Mouse (Mus musculus): Measurements from ENCODE around the gene Dnajc6. TPM values are rescaled to one million over a fixed set of nuclear protein-coding genes. Genes with fewer than 3 reads are reported as not detected.

Gene Dnajc6
- polyA plus RNA-seq, 1 experiment from 2014 or later = 77.1 TPM

DNA sequence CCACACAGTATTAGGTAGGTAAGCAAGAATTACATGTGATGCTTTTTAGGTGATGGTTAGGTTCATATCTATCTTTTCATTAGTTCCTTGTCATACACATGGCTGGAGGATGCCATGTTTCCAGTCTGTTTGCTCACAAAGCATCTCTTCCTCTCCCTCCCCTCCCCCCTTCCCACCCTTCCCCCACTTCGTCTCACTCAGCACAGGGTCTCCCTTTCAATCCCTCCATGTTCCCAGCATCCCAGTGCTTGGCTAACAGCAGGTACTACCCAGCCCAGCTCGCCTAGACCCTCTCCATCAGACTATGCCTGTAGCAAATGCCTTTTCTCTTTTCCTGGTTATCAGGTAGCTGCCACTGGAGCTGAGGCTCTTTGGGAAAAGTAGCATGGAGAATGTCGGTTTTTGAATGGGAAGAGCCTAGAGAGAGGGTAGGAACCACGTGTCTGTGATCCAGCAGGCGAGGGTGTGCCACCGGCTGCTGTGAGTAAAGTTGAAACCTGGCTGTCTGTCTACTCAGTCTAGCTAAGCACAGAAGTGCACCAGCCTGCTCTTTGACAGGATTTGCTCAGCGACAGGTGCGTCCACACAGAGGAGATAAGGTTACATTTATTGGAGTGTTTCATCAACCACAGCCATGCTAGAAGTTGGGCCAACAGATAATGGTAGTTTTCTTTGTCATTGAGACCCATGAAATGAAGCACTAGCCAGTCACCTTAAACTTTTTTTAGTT, 89.2 kb downstream of the Dnajc6 start:
- no peak overlapping the region for H3K9ac ChIP-seq (ENCODE audit: low read depth, low read length)
- H3K36me3 ChIP-seq (ENCODE audit: control insufficient read depth, insufficient read depth, low read length) = no peaks in the 10 kb centered on the region
- H3K4me1 ChIP-seq (ENCODE audit: control insufficient read depth, insufficient read depth, low read length) = peaks cover 11% of the 10 kb centered on the region; the same call in 1 of the 2 replicates
- 59% methylated on average over 8 of the region's 8 CpGs for WGBS
- ATAC-seq = no peak; the same call in 1 of the 2 replicates
- H3K9me3 ChIP-seq (replicated peaks; ENCODE audit: control insufficient read depth, low read length, poor library complexity, severe bottlenecking) = no peaks in the 10 kb centered on the region
- H3K27me3 ChIP-seq (ENCODE audit: control insufficient read depth, insufficient read depth, low read depth, low read length) = no peaks in the 10 kb centered on the region
- no peak overlapping the region for H3K4me3 ChIP-seq (ENCODE audit: low read depth, low read length)
- H3K4me2 ChIP-seq (ENCODE audit: low read length) = no peak overlapping the region
- H3K27ac ChIP-seq (ENCODE audit: low read length) = no peak overlapping the region

DNA sequence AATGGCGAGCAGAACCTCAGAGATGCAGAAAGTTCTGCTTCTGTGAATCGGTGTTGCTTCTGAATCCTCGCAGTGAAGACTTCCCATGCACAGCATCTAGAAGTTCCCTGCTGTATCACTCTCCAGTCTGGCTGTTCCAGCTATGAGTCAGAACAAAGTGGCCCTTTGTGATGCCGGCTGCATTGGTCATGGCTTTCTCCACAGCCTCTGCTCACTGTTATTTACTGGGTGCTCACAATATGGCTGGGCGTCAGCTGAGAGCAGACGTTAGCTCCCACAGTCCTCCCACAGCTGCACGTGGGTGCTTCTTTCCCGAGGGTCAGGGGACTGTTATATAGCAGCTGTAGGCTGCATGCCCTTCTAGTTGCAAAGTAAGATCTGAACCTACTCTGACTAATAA, 92.5 kb downstream of the Dnajc6 start:
- no peaks in the 10 kb centered on the region; the same call in 1 of the 2 replicates for H3K9me3 ChIP-seq (replicated peaks; ENCODE audit: control insufficient read depth, low read length, poor library complexity, severe bottlenecking)
- WGBS = 64% methylated on average over 8 of the region's 8 CpGs
- H3K9ac ChIP-seq (ENCODE audit: low read depth, low read length) = no peak overlapping the region
- H3K4me2 ChIP-seq (ENCODE audit: low read length) = no peak overlapping the region
- H3K4me1 ChIP-seq (ENCODE audit: control insufficient read depth, insufficient read depth, low read length) = peaks cover 11% of the 10 kb centered on the region; the same call in 1 of the 2 replicates
- H3K36me3 ChIP-seq (ENCODE audit: control insufficient read depth, insufficient read depth, low read length) = no peaks in the 10 kb centered on the region
- no peak overlapping the region for H3K27ac ChIP-seq (ENCODE audit: low read length)
- H3K27me3 ChIP-seq (ENCODE audit: control insufficient read depth, insufficient read depth, low read depth, low read length) = no peaks in the 10 kb centered on the region
- no peak for ATAC-seq
- no peak overlapping the region for H3K4me3 ChIP-seq (ENCODE audit: low read depth, low read length)

DNA sequence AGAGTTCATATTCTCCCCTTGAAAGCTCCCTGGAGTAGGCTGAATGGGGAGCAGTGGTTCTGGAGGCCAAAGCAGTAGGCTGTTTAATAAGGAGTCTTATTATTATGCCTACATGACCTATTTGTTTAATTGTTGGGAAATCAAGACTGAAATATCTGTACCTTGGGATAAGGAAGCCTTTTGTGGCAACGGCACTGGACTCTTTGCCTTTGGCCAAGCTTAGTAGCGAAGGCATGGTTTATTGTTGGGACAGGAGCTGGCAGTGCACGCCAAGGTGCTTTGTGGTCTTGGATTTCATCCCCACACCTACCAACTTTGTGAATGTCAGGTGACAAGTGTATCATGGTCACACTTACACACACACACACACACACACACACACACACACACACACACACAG, 93.3 kb downstream of the Dnajc6 start:
- Histone ChIP-seq H3K9ac (ENCODE audit: low read depth, low read length) (no peak overlapping the region), H3K27ac (ENCODE audit: low read length) (no peak overlapping the region), H3K27me3 (ENCODE audit: control insufficient read depth, insufficient read depth, low read depth, low read length) (no peaks in the 10 kb centered on the region), H3K4me2 (ENCODE audit: low read length) (no peak overlapping the region), H3K4me1 (ENCODE audit: control insufficient read depth, insufficient read depth, low read length) (peaks cover 7% of the 10 kb centered on the region; the same call in 1 of the 2 replicates), H3K36me3 (ENCODE audit: control insufficient read depth, insufficient read depth, low read length) (no peaks in the 10 kb centered on the region), H3K9me3 (replicated peaks; ENCODE audit: control insufficient read depth, low read length, poor library complexity, severe bottlenecking) (no peaks in the 10 kb centered on the region; the same call in 1 of the 2 replicates), H3K4me3 (ENCODE audit: low read depth, low read length) (no peak overlapping the region)
- ATAC-seq = no peak
- WGBS = 97% methylated on average over 3 of the region's 3 CpGs

DNA sequence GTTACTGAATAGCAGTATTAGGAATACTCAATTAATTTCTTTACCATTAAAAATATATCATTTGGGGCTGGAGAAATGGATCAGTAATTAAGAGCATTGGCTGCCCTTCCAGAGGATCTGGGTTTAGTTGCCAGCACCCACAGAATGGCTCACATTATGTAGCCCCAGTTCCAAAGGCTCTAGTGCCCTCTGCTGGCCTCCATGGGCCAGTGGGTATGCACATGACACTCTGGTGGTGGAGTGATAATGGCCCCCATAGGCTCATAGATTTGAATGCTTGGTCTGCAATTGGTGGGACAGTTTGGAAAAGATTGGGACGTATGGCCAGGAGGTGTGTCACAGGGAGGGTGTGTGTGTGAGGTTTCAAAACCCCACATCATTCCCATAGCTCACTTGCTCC, 95.0 kb downstream of the Dnajc6 start:
- H3K27ac ChIP-seq (ENCODE audit: low read length) = no peak overlapping the region
- WGBS = 96% methylated on average over 1 of the region's 1 CpGs
- no peak for ATAC-seq
- H3K4me2 ChIP-seq (ENCODE audit: low read length) = no peak overlapping the region
- H3K36me3 ChIP-seq (ENCODE audit: control insufficient read depth, insufficient read depth, low read length) = no peaks in the 10 kb centered on the region
- no peaks in the 10 kb centered on the region; the same call in 1 of the 2 replicates for H3K4me1 ChIP-seq (ENCODE audit: control insufficient read depth, insufficient read depth, low read length)
- H3K27me3 ChIP-seq (ENCODE audit: control insufficient read depth, insufficient read depth, low read depth, low read length) = no peaks in the 10 kb centered on the region
- H3K9me3 ChIP-seq (replicated peaks; ENCODE audit: control insufficient read depth, low read length, poor library complexity, severe bottlenecking) = no peaks in the 10 kb centered on the region; the same call in 1 of the 2 replicates
- no peak overlapping the region for H3K4me3 ChIP-seq (ENCODE audit: low read depth, low read length)
- H3K9ac ChIP-seq (ENCODE audit: low read depth, low read length) = no peak overlapping the region

DNA sequence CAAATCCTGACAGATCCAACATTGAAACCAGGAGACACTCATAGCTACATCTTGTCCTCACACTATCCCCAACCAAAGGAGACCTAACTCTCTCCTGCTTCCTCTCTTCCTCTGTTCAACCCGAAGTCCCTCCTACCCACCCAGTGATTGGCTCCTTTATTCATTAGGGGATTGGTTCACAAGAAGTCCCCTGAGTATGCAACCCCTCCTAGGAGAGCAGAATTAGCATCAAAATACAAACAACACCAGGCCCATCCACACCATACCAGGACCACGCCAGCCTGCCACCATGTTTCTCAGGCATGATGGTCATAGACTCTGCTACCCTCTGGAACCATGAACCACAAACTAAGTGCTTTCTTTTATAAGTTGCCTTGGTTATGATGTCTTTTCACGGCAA, 96.0 kb downstream of the Dnajc6 start:
- WGBS = 85% methylated on average over 3 of the region's 3 CpGs

DNA sequence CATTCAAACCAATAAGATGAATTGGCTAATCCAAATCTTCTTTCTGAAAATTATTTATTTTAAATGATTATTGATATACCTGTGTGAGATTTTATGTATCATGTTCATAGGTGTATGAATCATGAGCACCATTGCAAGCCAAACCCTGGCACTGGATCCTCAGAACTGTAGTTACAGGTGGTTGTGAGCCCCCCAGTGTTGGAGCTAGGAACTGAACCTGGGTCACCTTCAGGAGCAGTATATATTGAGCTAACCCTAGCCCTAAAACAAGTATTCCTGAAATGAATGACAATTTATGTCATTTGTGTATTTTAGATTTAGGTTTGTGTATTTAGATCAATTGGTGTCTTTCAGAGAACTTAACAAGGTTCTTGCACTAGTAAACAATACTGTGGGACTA, 105.3 kb downstream of the Dnajc6 start:
- Histone ChIP-seq H3K4me3 (ENCODE audit: low read depth, low read length) (no peak overlapping the region), H3K9me3 (replicated peaks; ENCODE audit: control insufficient read depth, low read length, poor library complexity, severe bottlenecking) (no peaks in the 10 kb centered on the region), H3K9ac (ENCODE audit: low read depth, low read length) (no peak overlapping the region), H3K4me1 (ENCODE audit: control insufficient read depth, insufficient read depth, low read length) (no peaks in the 10 kb centered on the region), H3K36me3 (ENCODE audit: control insufficient read depth, insufficient read depth, low read length) (peaks cover 12% of the 10 kb centered on the region; the same call in 1 of the 2 replicates), H3K27me3 (ENCODE audit: control insufficient read depth, insufficient read depth, low read depth, low read length) (no peaks in the 10 kb centered on the region), H3K27ac (ENCODE audit: low read length) (no peak overlapping the region), H3K4me2 (ENCODE audit: low read length) (no peak overlapping the region)
- 0 out of 2 replicates have a peak, but pooled peaks have one; percentile 39 for ATAC-seq

More for the DNA sequence above, 96.0 kb downstream of the Dnajc6 start:
- H3K4me3 ChIP-seq (ENCODE audit: low read depth, low read length) = no peak overlapping the region
- H3K4me1 ChIP-seq (ENCODE audit: control insufficient read depth, insufficient read depth, low read length) = no peaks in the 10 kb centered on the region; the same call in 1 of the 2 replicates
- H3K36me3 ChIP-seq (ENCODE audit: control insufficient read depth, insufficient read depth, low read length) = no peaks in the 10 kb centered on the region
- H3K9me3 ChIP-seq (replicated peaks; ENCODE audit: control insufficient read depth, low read length, poor library complexity, severe bottlenecking) = no peaks in the 10 kb centered on the region; the same call in 1 of the 2 replicates
- no peak for ATAC-seq
- H3K27me3 ChIP-seq (ENCODE audit: control insufficient read depth, insufficient read depth, low read depth, low read length) = no peaks in the 10 kb centered on the region
- H3K4me2 ChIP-seq (ENCODE audit: low read length) = no peak overlapping the region
- no peak overlapping the region for H3K27ac ChIP-seq (ENCODE audit: low read length)
- no peak overlapping the region for H3K9ac ChIP-seq (ENCODE audit: low read depth, low read length)

DNA sequence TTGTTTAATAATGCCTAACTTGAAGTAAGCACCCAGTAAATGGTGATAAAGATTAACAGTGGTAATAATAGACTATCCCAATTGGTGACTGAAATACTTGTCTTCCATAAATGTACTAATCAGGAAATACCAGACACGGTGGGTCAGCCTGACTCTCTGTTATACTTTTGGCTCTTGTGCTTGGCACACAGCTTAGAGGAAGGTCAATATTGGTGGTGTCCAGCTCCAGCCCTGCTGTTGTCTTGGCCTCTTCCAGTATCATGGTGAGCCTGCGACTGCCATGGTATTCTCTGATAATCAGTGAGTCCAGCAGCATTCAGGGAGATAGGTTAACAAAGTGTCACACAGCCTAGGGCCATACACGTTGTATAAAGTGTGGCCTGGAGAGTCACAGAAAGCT, 107.2 kb downstream of the Dnajc6 start:
- Histone ChIP-seq H3K36me3 (ENCODE audit: control insufficient read depth, insufficient read depth, low read length) (peaks cover 12% of the 10 kb centered on the region; the same call in 1 of the 2 replicates), H3K4me2 (ENCODE audit: low read length) (no peak overlapping the region), H3K9ac (ENCODE audit: low read depth, low read length) (no peak overlapping the region), H3K4me1 (ENCODE audit: control insufficient read depth, insufficient read depth, low read length) (no peaks in the 10 kb centered on the region), H3K4me3 (ENCODE audit: low read depth, low read length) (no peak overlapping the region), H3K27ac (ENCODE audit: low read length) (no peak overlapping the region), H3K27me3 (ENCODE audit: control insufficient read depth, insufficient read depth, low read depth, low read length) (no peaks in the 10 kb centered on the region), H3K9me3 (replicated peaks; ENCODE audit: control insufficient read depth, low read length, poor library complexity, severe bottlenecking) (no peaks in the 10 kb centered on the region)
- ATAC-seq = no peak
- WGBS = 85% methylated on average over 3 of the region's 3 CpGs

DNA sequence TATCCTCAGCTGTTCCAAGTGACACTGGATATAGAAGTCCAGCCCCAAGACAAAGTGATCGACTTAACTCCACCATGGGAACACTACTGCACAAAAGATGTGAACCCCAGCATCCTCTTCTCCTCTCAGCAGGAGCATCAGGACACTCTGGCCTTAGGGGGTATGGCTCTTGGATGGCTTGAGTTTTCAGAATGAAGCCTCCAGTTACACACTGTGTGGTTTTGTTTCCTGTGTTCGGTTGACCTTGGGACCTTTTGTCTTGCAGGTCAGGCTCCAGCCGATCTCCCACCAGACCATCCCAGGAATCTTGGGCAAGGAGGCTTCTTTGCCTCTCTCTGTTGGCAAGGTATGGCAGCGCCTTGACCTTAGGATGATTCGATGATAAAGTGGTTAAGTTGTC, 120.1 kb downstream of the Dnajc6 start:
- peaks cover 41% of the 10 kb centered on the region for H3K36me3 ChIP-seq (ENCODE audit: control insufficient read depth, insufficient read depth, low read length)
- no peaks in the 10 kb centered on the region for H3K4me1 ChIP-seq (ENCODE audit: control insufficient read depth, insufficient read depth, low read length)
- no peaks in the 10 kb centered on the region for H3K9me3 ChIP-seq (replicated peaks; ENCODE audit: control insufficient read depth, low read length, poor library complexity, severe bottlenecking)
- no peak overlapping the region for H3K4me2 ChIP-seq (ENCODE audit: low read length)
- no peak for ATAC-seq
- no peak overlapping the region for H3K27ac ChIP-seq (ENCODE audit: low read length)
- no peak overlapping the region for H3K4me3 ChIP-seq (ENCODE audit: low read depth, low read length)
- H3K27me3 ChIP-seq (ENCODE audit: control insufficient read depth, insufficient read depth, low read depth, low read length) = no peaks in the 10 kb centered on the region
- no peak overlapping the region for H3K9ac ChIP-seq (ENCODE audit: low read depth, low read length)
- WGBS = 89% methylated on average over 5 of the region's 5 CpGs

DNA sequence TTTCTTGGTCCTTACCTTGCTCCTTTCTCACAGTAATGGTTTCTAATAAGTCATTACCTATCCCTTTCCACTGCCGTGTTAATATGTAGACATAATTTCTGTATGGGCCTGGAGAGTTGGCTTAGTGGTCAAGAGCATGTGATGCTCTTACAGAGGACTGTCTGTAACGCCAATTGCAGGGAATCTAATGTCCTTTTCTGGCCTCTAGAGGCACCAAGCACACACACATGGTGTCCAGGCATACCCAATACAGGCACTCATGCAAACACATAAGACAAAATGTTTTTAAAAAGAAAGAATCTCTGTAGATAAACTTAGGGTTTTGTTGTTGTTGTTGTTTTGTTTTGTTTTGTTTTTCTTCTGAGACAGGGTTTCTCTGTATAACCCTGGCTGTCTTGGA, 121.3 kb downstream of the Dnajc6 start:
- no peak for ATAC-seq
- H3K4me3 ChIP-seq (ENCODE audit: low read depth, low read length) = no peak overlapping the region
- no peaks in the 10 kb centered on the region for H3K9me3 ChIP-seq (replicated peaks; ENCODE audit: control insufficient read depth, low read length, poor library complexity, severe bottlenecking)
- H3K27me3 ChIP-seq (ENCODE audit: control insufficient read depth, insufficient read depth, low read depth, low read length) = no peaks in the 10 kb centered on the region
- H3K9ac ChIP-seq (ENCODE audit: low read depth, low read length) = no peak overlapping the region
- peaks cover 48% of the 10 kb centered on the region for H3K36me3 ChIP-seq (ENCODE audit: control insufficient read depth, insufficient read depth, low read length)
- H3K4me2 ChIP-seq (ENCODE audit: low read length) = no peak overlapping the region
- H3K27ac ChIP-seq (ENCODE audit: low read length) = no peak overlapping the region
- no peaks in the 10 kb centered on the region for H3K4me1 ChIP-seq (ENCODE audit: control insufficient read depth, insufficient read depth, low read length)
- 62% methylated on average over 2 of the region's 2 CpGs for WGBS

All from midbrain, embryonic 16.5 days (tissue).